Mouse (Mus musculus) gastrocnemius, adult 18-20 months (tissue): Measurements from ENCODE around the gene Stap2. TPM values are rescaled to one million over a fixed set of nuclear protein-coding genes. Genes with fewer than 3 reads are reported as not detected.

Experiments used
- DNase-seq: peaks from one replicate; pipeline ENCODE4 v3.0.0; 2021; ENCODE audit warnings: low spot score
- total RNA-seq, 2 experiments: library from RNA; stranded (reverse); gene quantifications; 2 replicates each; pipeline ENCODE4 v1.2.3; 2021

Stap2 gene
- total RNA-seq, 2 experiments from 2014 or later: 1.9 to 3.2 TPM

- no peak for DNase-seq
These were observed 20.9 kb upstream of the Stap2 start for GRCm38 (mm10) chr17:56026303-56026702.

DNA sequence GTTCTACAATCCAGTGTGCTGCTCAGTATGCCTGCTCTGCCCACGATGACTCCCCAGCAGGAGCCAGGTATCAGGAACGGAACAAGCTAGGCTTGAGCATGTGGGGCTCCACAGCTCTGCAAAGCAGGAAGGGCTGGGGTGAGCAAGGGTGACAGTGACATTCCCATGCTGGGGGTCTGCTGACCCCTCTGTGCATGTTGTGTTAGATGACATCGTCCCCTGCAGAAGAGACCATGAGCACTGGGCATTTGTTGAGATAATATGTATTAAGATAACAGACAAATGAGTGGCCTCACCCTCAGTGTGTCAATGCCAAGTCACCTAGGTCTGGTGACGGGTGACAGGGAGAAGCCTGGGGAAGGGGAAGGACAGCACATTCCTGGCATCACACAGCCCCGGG lies 19.5 kb upstream of the Stap2 start:
- no peak for DNase-seq

DNA sequence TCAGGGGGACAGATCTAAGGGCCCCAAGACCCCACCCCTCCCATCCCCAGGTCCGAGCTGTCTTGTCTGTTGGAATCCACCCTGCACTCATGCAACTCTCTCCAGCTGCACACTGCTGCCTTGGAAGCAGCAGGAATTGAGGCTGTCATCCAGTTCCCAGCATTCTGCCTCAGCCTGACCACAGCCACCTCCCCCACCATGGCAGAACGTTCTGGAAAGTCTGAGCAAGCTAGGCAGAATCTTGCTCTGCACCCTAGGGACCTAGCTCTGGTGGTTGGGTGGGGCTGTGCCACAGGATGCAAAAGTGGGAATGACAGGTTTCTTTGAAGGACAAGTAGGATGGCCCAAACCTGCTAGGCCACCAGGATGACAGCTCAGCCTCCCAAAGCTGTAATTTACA lies 19.1 kb upstream of the Stap2 start:
- DNase-seq: no peak

- DNase-seq: no peak
These were observed 18.0 kb upstream of the Stap2 start for GRCm38 (mm10) chr17:56023386-56023785.

DNA sequence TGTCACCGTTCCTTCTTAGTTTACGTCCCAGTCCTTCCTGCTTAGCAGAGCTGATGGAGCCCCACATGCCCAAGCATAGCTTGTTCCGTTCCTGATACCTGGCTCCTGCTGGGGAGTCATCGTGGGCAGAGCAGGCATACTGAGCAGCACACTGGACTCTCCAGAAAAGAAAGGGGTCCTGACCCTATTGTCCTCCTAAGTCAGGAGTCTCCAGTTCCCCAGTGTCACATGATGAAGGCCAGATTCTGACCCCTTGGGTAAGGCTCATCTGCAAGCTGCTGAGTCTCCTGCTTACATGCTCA lies 17.6 kb upstream of the Stap2 start:
- no peak for DNase-seq

DNA sequence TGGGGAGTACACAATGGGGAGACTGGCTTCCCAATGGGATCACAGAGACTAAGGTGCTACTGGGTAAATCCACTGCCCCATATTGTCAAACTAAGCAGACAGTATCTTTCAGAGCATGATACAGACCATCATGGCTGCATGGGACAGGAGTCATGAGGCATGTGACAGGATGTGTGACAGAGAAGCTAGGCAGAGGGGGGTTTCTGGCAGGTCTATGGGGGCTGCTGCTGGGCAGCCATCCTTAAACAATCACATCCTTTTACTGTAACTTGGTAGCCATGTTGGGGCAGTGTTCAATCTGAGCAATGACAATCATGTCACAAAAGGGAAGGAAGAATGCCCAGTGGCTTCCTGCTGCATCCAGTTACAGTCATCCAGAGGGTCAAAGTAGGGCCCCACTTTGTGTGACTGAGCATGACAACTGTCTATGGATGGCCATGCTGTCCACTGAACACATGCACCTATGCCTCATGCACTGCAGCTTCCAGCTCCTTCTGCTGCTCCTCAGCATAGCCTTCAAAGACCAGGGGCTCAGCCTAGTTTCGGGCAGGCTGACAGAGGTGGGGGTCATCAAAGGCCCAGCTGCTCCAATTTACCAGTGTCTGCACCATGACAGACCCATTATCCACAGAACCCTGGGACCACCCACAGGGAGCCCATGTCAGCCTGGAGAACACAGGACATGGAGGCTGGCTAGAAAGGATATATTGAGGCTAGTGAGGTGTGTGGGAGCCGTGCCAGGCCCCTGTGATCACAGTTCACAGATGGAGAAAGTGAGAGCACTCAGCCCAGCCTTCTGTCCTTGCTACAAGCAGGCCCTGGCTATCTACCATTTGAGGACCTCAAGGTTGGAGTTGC lies 17.0 kb upstream of the Stap2 start:
- DNase-seq: no peak

DNA sequence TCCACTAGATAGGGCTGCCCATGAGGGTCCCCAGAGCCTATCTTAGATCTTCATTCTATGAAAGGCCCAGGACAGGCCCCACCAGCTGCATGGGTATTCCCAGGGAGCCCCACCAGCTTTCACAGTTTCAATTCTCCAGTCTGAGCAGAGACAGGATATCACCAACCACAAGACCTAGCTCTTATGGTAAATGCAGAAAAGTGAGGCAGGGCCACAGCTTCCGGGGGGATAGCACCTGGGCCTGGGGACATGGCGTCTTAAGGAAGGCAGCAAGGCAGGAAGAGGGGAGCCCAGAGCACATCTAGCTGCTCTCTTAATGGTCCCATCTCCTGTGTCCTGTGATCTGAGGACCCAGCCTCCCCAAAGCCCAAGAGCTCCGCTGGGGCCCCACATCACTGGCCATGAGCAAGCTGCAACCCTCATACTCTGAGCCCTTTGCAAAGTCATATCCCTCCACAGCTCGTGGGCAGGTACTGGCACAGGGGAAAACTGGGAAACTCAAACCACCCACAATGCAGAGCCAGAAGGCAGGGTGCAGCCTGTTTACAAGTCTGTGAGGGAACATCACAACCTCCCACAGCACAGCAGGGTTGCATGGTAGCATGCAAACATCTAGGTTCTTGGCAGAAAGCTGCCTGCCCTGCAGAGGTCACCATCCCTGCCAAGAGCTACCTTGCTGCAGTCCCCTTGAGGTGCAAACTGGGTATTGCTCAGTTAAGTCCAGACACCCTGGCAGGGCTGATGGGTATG lies 16.0 kb upstream of the Stap2 start:
- DNase-seq: no peak

DNA sequence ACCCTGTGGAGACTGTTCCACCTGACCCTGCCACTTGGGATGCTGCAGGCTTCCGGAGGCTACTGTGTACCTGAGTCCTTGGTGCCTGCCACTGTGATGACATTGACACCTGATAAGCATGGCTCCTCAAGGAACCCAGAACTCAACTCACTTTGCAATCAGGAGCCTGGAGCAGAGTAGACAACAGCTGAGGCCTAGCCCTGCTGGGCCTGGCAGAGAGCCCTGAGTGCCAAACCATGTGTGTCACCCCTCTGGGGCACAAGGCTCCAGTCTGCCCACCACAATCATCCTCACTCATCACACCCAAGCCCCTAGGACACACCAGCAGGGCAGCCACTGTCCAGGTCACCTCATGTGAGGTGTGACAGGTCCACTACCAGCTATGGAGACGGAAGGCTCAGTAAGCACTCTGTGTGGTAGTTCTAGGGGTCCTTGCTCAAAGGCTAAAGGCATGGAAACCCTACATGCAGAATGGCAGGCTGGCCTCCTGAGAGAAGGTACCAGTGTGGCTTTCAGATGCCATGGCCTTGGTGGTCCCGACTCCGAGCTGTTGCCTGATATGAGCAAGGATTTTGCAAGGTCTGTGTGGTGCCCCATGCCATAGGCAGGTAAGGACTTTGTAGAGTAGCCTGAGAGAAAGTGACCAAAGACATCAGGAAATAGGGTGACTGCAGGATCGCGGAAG lies 15.2 kb upstream of the Stap2 start:
- DNase-seq: no peak

DNA sequence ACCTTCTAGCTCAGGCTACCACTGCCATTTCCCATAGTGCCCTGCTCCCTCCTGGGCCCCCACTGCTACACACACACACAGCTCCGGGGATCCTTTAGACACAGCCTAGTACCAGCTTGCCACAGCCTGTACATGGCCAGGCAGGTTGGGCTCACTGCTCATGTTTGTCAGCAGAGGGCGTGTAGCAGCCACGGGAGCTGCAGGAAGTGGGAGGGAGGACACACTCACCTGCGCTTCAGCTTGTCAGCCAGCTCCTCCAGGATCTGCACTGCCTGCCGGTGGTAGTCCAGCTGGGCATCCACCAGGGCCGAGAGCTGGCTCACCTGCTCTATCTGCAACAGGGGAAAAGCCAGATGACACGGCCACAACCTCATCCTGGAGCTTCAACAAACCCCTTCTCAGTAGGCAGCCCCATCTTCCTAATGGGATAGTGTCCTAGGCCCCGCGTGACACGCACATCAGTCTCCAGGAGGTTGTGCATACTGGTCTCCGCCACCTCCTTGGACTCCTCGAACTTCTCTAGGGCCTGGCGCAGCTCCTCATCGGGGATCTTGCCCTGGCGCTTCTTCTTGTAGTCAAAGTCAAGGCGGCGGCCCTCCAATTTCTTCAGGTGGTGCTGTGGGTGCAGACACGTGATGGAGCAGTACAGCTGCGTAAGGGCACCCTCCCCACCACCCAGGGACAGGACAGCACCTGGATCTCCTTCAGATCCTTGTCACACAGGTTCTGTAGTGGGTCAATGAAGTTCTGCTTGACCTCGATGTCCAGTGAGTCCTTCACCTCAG lies 13.2 kb upstream of the Stap2 start:
- DNase-seq: no peak

DNA sequence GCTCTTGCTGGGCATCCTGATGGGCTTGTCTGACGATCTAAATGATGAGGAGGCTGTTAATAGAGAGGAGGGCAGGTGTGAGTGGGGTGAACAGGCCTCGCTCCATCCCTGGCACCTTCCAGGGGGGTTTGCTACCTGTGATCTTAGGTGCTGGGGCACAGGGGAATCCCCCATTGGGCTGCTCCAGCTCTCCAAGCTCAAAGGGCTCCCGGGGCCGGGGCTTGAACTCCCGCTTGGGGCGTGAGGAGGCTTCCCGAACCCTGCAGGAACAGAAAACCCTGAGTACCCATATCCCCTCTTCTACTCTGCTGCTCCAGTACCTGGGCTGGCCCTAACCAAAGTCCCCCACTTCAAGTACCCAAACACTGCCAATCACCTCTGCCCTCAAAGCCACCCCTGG lies 12.5 kb upstream of the Stap2 start:
- no peak for DNase-seq

DNA sequence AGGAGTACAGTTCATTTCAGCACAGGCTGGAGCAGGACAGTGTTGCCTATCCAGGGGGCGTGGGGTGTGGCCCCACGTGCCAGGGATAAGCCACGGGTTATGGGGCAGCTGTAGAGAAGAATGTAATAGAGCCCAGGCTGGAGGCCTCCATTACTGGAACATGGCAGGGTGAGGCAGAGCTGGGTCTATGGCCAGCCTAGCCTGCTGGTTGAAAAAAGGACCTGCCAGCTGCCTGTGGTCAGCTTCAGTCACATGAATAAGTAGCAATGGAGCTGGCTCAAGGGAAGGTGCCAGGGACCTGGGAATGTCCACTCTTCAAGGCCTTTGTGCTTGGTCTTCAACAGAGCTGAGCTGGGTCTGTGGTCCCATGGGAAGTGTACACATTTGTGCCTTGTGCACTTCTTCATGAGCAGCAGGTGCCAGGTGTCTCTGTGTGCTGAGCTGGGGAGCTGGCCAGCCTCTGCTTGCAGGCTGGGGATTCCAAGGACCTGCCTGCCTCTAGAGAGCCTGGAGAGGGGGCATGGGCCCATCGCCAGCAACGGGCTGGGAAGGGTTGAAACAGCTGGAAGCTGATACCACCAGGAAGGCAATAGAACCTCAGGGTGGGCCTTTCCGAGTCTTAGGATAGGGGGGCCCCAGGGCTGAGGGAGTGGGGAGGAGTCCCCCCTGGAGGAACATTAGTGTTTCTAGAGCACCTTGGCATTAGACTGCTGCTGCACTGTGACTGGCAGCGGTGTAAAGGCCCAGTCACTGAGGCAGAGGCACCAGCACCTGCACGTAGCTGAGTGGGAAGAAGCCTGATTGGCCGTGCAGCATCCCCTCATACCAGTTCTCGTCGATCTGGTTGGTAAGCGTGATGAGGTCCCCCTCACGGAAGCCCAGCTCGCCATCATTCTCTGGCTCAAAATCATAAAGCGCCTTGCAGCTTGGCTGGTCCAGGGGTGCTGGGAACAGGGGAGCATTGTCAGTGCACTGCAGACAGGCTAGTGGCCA lies 11.7 kb upstream of the Stap2 start:
- DNase-seq: no peak

DNA sequence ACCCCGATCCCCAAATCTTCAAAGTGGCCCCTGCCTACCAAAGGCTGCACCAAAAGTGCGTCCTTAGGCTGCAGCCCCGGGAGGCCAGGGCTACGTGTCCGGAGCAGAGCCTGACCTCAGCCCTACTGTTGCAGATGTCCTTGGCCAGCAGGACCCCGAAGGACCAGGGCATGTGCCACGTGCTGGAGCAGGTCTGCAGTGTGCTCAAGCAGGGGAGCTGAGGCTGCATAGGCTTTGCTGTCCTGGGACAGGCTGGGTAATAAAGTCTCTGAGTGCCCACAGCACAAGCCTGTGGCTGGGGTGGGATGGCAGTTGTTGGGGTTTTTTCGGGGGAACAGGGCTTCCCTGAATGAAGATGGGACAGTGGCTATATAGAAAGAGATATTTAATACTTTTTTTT lies 11.0 kb upstream of the Stap2 start:
- DNase-seq: no peak

GRCm38 (mm10) chr17:56015293-56015692 lies 9.9 kb upstream of the Stap2 start:
- DNase-seq: peak; percentile 10

GRCm38 (mm10) chr17:56011441-56011840 lies 6.1 kb upstream of the Stap2 start:
- DNase-seq: no peak

DNA sequence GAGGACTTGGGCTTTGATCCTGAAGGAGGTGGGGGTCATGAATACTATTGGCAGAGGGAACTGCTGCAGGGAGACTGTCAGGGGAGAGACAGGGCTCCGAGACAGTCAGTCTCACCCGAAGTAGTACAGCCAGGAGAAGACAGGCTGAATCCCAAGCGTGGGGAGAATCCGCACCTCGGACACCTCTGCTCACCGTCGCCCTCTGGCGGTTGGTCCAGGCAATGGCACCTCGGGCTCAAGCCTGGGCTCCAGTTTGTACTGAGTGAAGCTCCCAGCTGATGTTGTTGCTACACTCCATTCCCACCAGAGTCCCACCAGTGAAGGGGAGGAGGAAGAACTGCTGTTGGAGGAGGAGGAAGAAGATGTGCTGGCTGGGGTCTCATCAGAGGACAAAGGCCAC lies 5.3 kb upstream of the Stap2 start:
- peak; percentile 79 for DNase-seq

DNA sequence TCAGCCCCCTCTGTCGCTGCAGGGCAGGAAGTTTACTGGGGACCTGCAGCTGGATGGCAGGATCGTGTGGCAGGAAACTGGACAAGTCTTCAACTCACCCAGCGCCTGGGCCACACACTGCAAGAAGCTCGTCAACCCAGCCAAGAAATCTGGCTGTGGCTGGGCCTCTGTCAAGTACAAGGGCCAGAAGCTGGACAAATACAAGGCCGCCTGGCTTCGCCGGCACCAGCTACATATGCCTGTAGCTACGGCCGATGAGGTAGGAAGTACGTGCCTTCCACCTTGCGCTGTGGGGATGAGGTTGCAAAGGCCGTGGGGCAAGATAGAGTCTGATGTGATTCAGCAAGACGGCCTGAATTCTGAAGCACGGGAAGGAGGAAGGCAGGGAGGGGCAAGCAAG lies 4.9 kb upstream of the Stap2 start:
- DNase-seq: no peak

DNA sequence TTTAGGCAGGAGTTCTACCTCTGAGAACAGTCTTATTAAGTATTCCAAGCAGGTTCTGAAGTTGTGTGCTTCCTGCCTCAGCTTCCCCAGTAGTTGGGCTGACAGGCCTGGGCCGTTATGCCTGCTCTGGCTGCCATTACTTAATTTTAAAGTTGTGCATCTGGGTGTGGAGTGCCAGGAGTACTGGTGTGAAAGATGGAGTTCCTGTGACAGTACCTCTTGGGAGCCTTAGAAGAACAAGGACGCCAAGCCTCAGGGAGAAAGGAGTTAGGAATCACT lies 4.5 kb upstream of the Stap2 start:
- no peak for DNase-seq

- DNase-seq: peak; percentile 90
These were observed 3.9 kb upstream of the Stap2 start for GRCm38 (mm10) chr17:56009088-56009961.

- peak; percentile 94 for DNase-seq
These were observed 3.1 kb upstream of the Stap2 start for GRCm38 (mm10) chr17:56008356-56009087.
